Mouse (Mus musculus): ENCODE measurements around the gene Lama2. TPM values are rescaled to one million over a fixed set of nuclear protein-coding genes. Genes with fewer than 3 reads are reported as not detected.

The Lama2 gene
- polyA plus RNA-seq, 1 experiment from 2014 or later = 21.3 TPM

- Histone ChIP-seq H3K4me3 (no peak overlapping the region), H3K4me2 (replicated peaks) (no peak overlapping the region), H3K4me1 (no peaks in the 10 kb centered on the region), H3K9me3 (no peaks in the 10 kb centered on the region), H3K27ac (no peak overlapping the region), H3K27me3 (no peaks in the 10 kb centered on the region), H3K9ac (no peak overlapping the region), H3K36me3 (no peaks in the 10 kb centered on the region)
- WGBS = 66% methylated on average over 2 of the region's 2 CpGs
- ATAC-seq (ENCODE audit: insufficient number of reproducible peaks, insufficient read depth, low FRiP score, low TSS enrichment) = no peak
Measured at GRCm38 (mm10) chr10:27382887-27383609, 236.5 kb downstream of the Lama2 start.

- Histone ChIP-seq H3K27ac (no peak overlapping the region), H3K4me1 (no peaks in the 10 kb centered on the region), H3K36me3 (no peaks in the 10 kb centered on the region), H3K9me3 (no peaks in the 10 kb centered on the region), H3K4me2 (replicated peaks) (no peak overlapping the region), H3K9ac (no peak overlapping the region), H3K27me3 (no peaks in the 10 kb centered on the region), H3K4me3 (no peak overlapping the region)
- WGBS = 28% methylated on average over 1 of the region's 1 CpGs
- ATAC-seq (ENCODE audit: insufficient number of reproducible peaks, insufficient read depth, low FRiP score, low TSS enrichment) = no peak
Measured at GRCm38 (mm10) chr10:27378286-27378685, 241.3 kb downstream of the Lama2 start.

GRCm38 (mm10) chr10:27344278-27344677 lies 275.3 kb downstream of the Lama2 start:
- Histone ChIP-seq H3K27ac (no peak overlapping the region), H3K4me2 (replicated peaks) (no peak overlapping the region), H3K27me3 (no peaks in the 10 kb centered on the region), H3K36me3 (no peaks in the 10 kb centered on the region), H3K4me1 (no peaks in the 10 kb centered on the region), H3K9ac (no peak overlapping the region), H3K9me3 (no peaks in the 10 kb centered on the region), H3K4me3 (no peak overlapping the region)
- WGBS = 34% methylated on average over 7 of the region's 7 CpGs
- no peak for ATAC-seq (ENCODE audit: insufficient number of reproducible peaks, insufficient read depth, low FRiP score, low TSS enrichment)

- no peaks in the 10 kb centered on the region for H3K4me1 ChIP-seq
Measured at GRCm38 (mm10) chr10:27322410-27322990, 297.1 kb downstream of the Lama2 start.

GRCm38 (mm10) chr10:27307444-27307843 lies 312.1 kb downstream of the Lama2 start:
- 86% methylated on average over 8 of the region's 8 CpGs for WGBS
- no peak for ATAC-seq (ENCODE audit: insufficient number of reproducible peaks, insufficient read depth, low FRiP score, low TSS enrichment)
- no peaks in the 10 kb centered on the region for H3K9me3 ChIP-seq
- no peaks in the 10 kb centered on the region for H3K36me3 ChIP-seq
- H3K4me1 ChIP-seq = no peaks in the 10 kb centered on the region
- no peak overlapping the region for H3K4me2 ChIP-seq (replicated peaks)
- no peak overlapping the region for H3K9ac ChIP-seq
- no peak overlapping the region for H3K4me3 ChIP-seq
- no peak overlapping the region for H3K27ac ChIP-seq
- H3K27me3 ChIP-seq = no peaks in the 10 kb centered on the region

More at GRCm38 (mm10) chr10:27322410-27322990, 297.1 kb downstream of the Lama2 start:
- Histone ChIP-seq H3K27me3 (no peaks in the 10 kb centered on the region), H3K4me3 (no peak overlapping the region), H3K9ac (no peak overlapping the region), H3K36me3 (no peaks in the 10 kb centered on the region), H3K9me3 (no peaks in the 10 kb centered on the region), H3K27ac (no peak overlapping the region), H3K4me2 (replicated peaks) (no peak overlapping the region)
- ATAC-seq (ENCODE audit: insufficient number of reproducible peaks, insufficient read depth, low FRiP score, low TSS enrichment) = no peak
- WGBS = 63% methylated on average over 4 of the region's 4 CpGs

GRCm38 (mm10) chr10:27305301-27305700 lies 314.3 kb downstream of the Lama2 start:
- H3K9ac ChIP-seq = no peak overlapping the region
- no peaks in the 10 kb centered on the region for H3K36me3 ChIP-seq
- H3K27me3 ChIP-seq = no peaks in the 10 kb centered on the region
- no peak overlapping the region for H3K4me2 ChIP-seq (replicated peaks)
- no peaks in the 10 kb centered on the region for H3K9me3 ChIP-seq
- H3K27ac ChIP-seq = no peak overlapping the region
- ATAC-seq (ENCODE audit: insufficient number of reproducible peaks, insufficient read depth, low FRiP score, low TSS enrichment) = no peak
- H3K4me1 ChIP-seq = no peaks in the 10 kb centered on the region
- WGBS = 74% methylated on average over 3 of the region's 3 CpGs
- H3K4me3 ChIP-seq = no peak overlapping the region

- no peak overlapping the region for H3K27ac ChIP-seq
- H3K4me1 ChIP-seq = peaks cover 5% of the 10 kb centered on the region; the same call in 1 of the 2 replicates
- H3K9me3 ChIP-seq = no peaks in the 10 kb centered on the region
- H3K4me3 ChIP-seq = no peak overlapping the region
- no peak for ATAC-seq (ENCODE audit: insufficient number of reproducible peaks, insufficient read depth, low FRiP score, low TSS enrichment)
- 40% methylated on average over 10 of the region's 10 CpGs for WGBS
- H3K4me2 ChIP-seq (replicated peaks) = no peak overlapping the region
- no peaks in the 10 kb centered on the region for H3K36me3 ChIP-seq
- no peaks in the 10 kb centered on the region for H3K27me3 ChIP-seq
- H3K9ac ChIP-seq = no peak overlapping the region
Measured at GRCm38 (mm10) chr10:27285098-27285860, 334.3 kb downstream of the Lama2 start.

- WGBS = 86% methylated on average over 2 of the region's 2 CpGs
- Histone ChIP-seq H3K9me3 (no peaks in the 10 kb centered on the region), H3K27ac (no peak overlapping the region), H3K36me3 (no peaks in the 10 kb centered on the region), H3K4me3 (no peak overlapping the region), H3K27me3 (no peaks in the 10 kb centered on the region), H3K4me1 (no peaks in the 10 kb centered on the region), H3K4me2 (replicated peaks) (no peak overlapping the region), H3K9ac (no peak overlapping the region)
- ATAC-seq (ENCODE audit: insufficient number of reproducible peaks, insufficient read depth, low FRiP score, low TSS enrichment) = no peak
Measured at GRCm38 (mm10) chr10:27267432-27267831, 352.1 kb downstream of the Lama2 start.

- 73% methylated on average over 2 of the region's 2 CpGs for WGBS
- H3K9me3 ChIP-seq = no peaks in the 10 kb centered on the region
- H3K36me3 ChIP-seq = no peaks in the 10 kb centered on the region
- no peak overlapping the region for H3K4me3 ChIP-seq
- no peak overlapping the region for H3K9ac ChIP-seq
- H3K27me3 ChIP-seq = no peaks in the 10 kb centered on the region
- H3K27ac ChIP-seq = no peak overlapping the region
- no peaks in the 10 kb centered on the region for H3K4me1 ChIP-seq
- H3K4me2 ChIP-seq (replicated peaks) = no peak overlapping the region
- no peak for ATAC-seq (ENCODE audit: insufficient number of reproducible peaks, insufficient read depth, low FRiP score, low TSS enrichment)
Measured at GRCm38 (mm10) chr10:27265812-27266211, 353.7 kb downstream of the Lama2 start.

- no peak overlapping the region for H3K4me3 ChIP-seq
- no peaks in the 10 kb centered on the region for H3K27me3 ChIP-seq
- no peak overlapping the region for H3K27ac ChIP-seq
- no peaks in the 10 kb centered on the region for H3K36me3 ChIP-seq
- H3K4me2 ChIP-seq (replicated peaks) = no peak overlapping the region
- 51% methylated on average over 2 of the region's 2 CpGs for WGBS
- no peaks in the 10 kb centered on the region for H3K4me1 ChIP-seq
- no peak for ATAC-seq (ENCODE audit: insufficient number of reproducible peaks, insufficient read depth, low FRiP score, low TSS enrichment)
- H3K9ac ChIP-seq = no peak overlapping the region
- H3K9me3 ChIP-seq = no peaks in the 10 kb centered on the region
Measured at GRCm38 (mm10) chr10:27264713-27265112, 354.8 kb downstream of the Lama2 start.

GRCm38 (mm10) chr10:27249741-27250140 lies 369.8 kb downstream of the Lama2 start:
- Histone ChIP-seq H3K4me3 (no peak overlapping the region), H3K9ac (no peak overlapping the region), H3K27ac (no peak overlapping the region), H3K27me3 (no peaks in the 10 kb centered on the region), H3K36me3 (no peaks in the 10 kb centered on the region), H3K9me3 (no peaks in the 10 kb centered on the region), H3K4me2 (replicated peaks) (no peak overlapping the region), H3K4me1 (no peaks in the 10 kb centered on the region)
- no peak for ATAC-seq (ENCODE audit: insufficient number of reproducible peaks, insufficient read depth, low FRiP score, low TSS enrichment)
- WGBS = 94% methylated on average over 1 of the region's 1 CpGs

GRCm38 (mm10) chr10:27234755-27235154 lies 384.8 kb downstream of the Lama2 start:
- no peaks in the 10 kb centered on the region for H3K9me3 ChIP-seq
- no peak overlapping the region for H3K4me2 ChIP-seq (replicated peaks)
- 39% methylated on average over 4 of the region's 4 CpGs for WGBS
- H3K4me3 ChIP-seq = no peak overlapping the region
- H3K27ac ChIP-seq = no peak overlapping the region
- no peaks in the 10 kb centered on the region for H3K36me3 ChIP-seq
- no peak overlapping the region for H3K9ac ChIP-seq
- no peaks in the 10 kb centered on the region for H3K27me3 ChIP-seq
- no peaks in the 10 kb centered on the region for H3K4me1 ChIP-seq
- no peak for ATAC-seq (ENCODE audit: insufficient number of reproducible peaks, insufficient read depth, low FRiP score, low TSS enrichment)

Data from embryonic facial prominence, embryonic 12.5 days (tissue).